Mouse (Mus musculus) brain, adult 10 weeks (tissue): ENCODE results near the gene Pgbd1. TPM values are rescaled to one million over a fixed set of nuclear protein-coding genes. Genes with fewer than 3 reads are reported as not detected.

Experiments used
- polyA plus RNA-seq: library from polyadenylated mRNA; stranded (reverse); fragments of 350-450 nt; fragmentation: Illumina TruSeq; extraction: RNeasy Lipid Tissue Mini Kit (QIAGEN cat#74804); gene quantifications from one replicate; pipeline ENCODE4 v1.2.3, GENCODE M21; 2015; ENCODE audit warnings: low read depth, low replicate concordance

The Pgbd1 gene
- 2.6 TPM for polyA plus RNA-seq

DNA sequence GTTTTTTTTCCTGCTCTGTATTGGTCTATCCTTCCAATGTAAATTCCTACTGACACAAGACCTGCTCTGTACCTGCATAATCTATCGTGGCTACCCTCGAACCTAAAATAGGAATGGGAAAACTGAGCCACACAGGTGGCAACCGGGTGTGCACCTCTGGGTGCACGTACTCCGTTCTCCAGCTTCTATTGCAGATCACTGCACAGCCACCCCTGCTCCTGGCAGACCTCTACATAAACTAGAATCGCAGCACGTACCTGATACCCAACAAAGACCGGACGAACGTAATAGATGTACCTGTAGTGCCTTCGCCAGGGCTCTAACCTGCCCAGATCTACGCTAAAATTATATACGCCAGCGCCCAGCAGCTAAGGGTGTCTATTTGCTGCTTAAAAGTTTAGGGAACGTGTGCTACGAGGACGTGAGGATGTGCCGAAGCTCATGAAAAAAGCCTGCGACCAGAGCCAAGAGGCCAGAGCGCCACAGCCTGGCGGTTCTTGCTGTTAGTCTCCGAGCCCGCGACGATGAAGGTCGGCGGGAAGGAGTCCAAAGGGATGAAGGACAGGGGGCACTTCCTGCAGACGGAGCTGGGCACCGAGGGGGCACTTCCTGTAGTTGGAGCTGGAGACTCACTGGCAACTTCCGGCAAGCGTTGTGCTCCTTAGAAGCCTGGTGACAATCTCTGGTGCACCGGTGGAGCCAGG, at the start of gene Pgbd1:
Gene Pgbd1 (minus strand): TSS at position 556 of the 704 bp plus-strand sequence.

DNA sequence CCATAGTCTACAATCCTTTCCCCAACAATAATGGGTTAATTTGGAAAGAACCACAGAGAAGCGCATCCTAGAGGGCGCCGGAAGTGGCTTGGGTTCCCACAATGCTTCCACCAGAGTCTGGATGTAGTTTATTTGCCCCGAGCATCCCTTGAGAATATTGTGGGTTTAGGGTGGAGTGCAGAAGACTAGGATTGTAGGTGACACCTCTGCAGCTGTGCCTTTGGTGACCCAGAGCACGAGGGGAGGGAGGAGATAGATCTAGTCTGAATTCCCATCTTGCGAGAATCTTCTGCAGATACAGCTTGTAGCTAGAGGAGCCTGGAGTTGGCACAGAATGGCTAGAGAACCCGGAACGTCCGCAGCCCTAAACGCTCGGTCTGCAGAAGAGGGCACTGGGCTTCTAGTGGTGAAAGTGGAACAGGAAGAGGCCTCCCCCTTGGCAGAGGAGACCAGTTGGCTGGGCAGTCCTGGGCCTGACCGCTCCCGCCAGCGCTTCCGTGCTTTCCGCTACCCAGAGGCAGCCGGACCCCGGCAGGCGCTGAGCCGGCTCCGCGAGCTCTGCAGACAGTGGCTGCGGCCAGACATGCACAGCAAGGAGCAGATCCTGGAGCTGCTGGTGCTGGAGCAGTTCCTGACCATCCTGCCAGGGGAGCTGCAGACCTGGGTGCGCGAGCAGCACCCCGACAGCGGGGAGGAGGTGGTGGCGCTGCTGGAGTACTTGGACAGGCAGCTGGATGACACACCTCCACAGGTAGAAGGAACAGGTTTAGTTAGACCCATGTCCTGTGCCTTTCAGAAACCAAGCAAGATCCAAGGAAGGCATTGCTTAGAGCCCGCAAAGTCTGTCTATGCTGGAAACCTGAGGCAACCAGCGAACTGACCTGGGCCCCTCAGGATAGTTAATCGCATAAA, 38.2 kb upstream of the Pgbd1 start, which contains the start of the genes Zkscan4 and Gm10065:
Gene Zkscan4 (plus strand): TSS at position 149 of the 912 bp plus-strand sequence.
Gene Gm10065 (minus strand): TSS at position 683 of the 912 bp plus-strand sequence.

DNA sequence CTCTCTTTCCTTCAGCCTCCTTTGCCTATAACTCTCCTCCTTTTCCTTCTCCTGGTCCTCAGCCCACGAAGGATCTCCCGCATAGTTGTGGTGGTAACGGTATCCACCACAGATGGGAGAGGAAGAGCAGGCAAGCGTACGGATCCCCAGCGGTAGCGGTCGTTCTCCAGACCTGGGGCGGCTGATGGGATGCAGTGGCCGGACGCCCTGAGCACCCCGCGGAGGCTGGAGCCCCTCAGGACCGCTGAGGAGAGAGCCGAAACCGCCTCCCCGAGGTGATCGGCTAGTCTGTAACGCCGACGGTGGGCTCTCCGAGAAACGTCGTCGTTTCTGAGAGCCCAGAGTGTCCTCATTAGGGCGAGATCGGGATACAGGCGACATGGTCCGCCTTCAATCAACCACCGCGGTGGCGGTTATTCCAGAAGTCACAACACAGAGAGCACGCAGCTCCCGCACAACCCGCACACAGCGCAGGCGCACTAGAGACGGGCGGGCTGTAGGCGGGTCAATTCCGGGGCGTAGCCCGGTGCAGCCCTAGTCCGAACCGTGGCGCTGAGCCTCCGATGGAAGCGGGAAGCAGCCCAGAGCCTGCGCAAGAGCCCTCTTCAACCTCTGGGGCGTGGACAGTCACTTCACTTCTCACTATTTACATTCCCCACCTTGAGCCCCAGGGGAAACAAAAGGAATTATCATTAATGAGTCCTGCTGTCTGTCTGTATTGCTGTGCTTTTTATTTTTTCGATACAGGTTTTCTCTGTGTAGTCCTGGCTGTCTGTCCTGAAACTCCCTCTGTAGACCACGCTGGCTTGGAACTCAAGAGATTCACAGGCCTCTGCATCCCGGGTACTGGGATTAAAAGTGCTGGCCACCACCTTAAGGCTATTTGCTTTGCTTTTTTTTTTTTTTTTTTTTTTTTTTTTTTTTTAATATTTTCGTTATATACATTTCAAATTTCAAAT, 27.5 kb upstream of the Pgbd1 start, which contains the start of gene Nkapl:
Gene Nkapl (minus strand): TSS at position 449 of the 959 bp plus-strand sequence.

GRCm38 (mm10) chr13:21453449-21453848, 12.6 kb upstream of the Pgbd1 start, which contains the start of gene Zscan26:
Gene Zscan26 (minus strand): TSS chr13:21453730.

DNA sequence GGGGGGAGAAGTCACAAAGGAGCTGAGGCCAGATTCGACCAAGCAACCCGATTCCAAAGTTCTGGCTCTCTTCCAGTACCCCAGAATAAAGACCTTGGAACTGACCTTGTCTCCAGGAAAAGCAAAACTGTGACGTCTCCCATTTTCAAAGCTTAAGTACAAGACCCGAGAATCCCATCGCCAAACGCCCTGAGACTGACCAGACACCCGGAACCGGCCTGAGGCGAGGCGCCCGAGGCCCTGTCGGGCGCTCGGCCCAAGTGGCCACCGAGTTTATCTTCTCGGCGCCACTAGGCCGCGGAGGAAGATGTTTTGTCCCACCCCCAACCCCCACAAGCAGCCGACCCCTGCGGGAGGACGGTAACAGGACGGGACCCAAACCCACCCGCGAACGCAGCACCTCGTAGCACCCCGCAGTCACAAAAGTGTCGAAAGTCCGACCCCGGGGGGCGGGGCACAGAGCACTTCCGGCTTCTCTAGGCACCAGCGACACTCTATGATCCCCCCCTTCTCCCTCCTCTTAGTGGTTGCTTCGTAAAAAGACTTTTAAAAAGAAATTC, 38.5 kb downstream of the Pgbd1 start, which contains the start of gene Zkscan3:
Gene Zkscan3 (minus strand): TSS at position 469 of the 560 bp plus-strand sequence.

Other genes starting within 250 kb of the Pgbd1 start
- gene Gpx5, start 148.3 kb downstream of the Pgbd1 start, polyA plus RNA-seq: not detected
- 1.0 TPM for gene Gpx6, start 128.9 kb downstream of the Pgbd1 start, polyA plus RNA-seq
- not detected for gene Olfr1367, start 94.1 kb downstream of the Pgbd1 start, polyA plus RNA-seq
- gene Zscan12, start 78.2 kb downstream of the Pgbd1 start, polyA plus RNA-seq: 6.4 TPM
- 31.8 TPM for gene Zkscan3, start 38.3 kb downstream of the Pgbd1 start, polyA plus RNA-seq
- gene Zscan26, start 12.7 kb upstream of the Pgbd1 start, polyA plus RNA-seq: 68.2 TPM
- gene Nkapl, start 27.5 kb upstream of the Pgbd1 start, polyA plus RNA-seq: 0.62 TPM
- 4.5 TPM for gene Zkscan4, start 37.8 kb upstream of the Pgbd1 start, polyA plus RNA-seq
- not detected for gene Gm10065, start 38.4 kb upstream of the Pgbd1 start, polyA plus RNA-seq
- 2.2 TPM for gene AK157302, start 54.2 kb upstream of the Pgbd1 start, polyA plus RNA-seq
- gene Gm11273, start 60.4 kb upstream of the Pgbd1 start, polyA plus RNA-seq: 15.6 TPM
- gene Zkscan8, start 90.1 kb upstream of the Pgbd1 start, polyA plus RNA-seq: 8.6 TPM
- not detected for gene Olfr1366, start 101.8 kb upstream of the Pgbd1 start, polyA plus RNA-seq
- not detected for gene Olfr1535, start 118.8 kb upstream of the Pgbd1 start, polyA plus RNA-seq
- not detected for gene Olfr1364, start 140.7 kb upstream of the Pgbd1 start, polyA plus RNA-seq
- gene Olfr1362, start 173.0 kb upstream of the Pgbd1 start, polyA plus RNA-seq: not detected
- not detected for gene Olfr11, start 201.5 kb upstream of the Pgbd1 start, polyA plus RNA-seq
- gene Olfr1361, start 222.3 kb upstream of the Pgbd1 start, polyA plus RNA-seq: not detected
- not detected for gene Olfr1360, start 236.3 kb upstream of the Pgbd1 start, polyA plus RNA-seq